Mouse (Mus musculus) gastrocnemius, postnatal 25 days (tissue): Measurements from ENCODE around the gene Mroh2a. TPM values are rescaled to one million over a fixed set of nuclear protein-coding genes. Genes with fewer than 3 reads are reported as not detected.

Experiments used
- total RNA-seq, 2 experiments: library from RNA; stranded (reverse); gene quantifications; 1 replicate in 1 of 2; 2 replicates in 1 of 2; pipeline ENCODE4 v1.2.3; 2021

The Mroh2a gene
- total RNA-seq, 2 experiments from 2014 or later, result not detected

Other genes with a start within 250 kb of the Mroh2a start
- 10 to 100 TPM in 1 of 2 experiments, 1 to 10 TPM in 1; 9.0 to 10.6 TPM for gene Usp40, start 218.4 kb upstream of the Mroh2a start, total RNA-seq
- gene Ugt1a10, start 171.6 kb upstream of the Mroh2a start, total RNA-seq, result not detected
- not detected for gene Ugt1a9, start 156.2 kb upstream of the Mroh2a start, total RNA-seq
- gene Ugt1a8, start 139.2 kb upstream of the Mroh2a start, total RNA-seq, result not detected
- gene Ugt1a7c, start 131.9 kb upstream of the Mroh2a start, total RNA-seq, result under 1 TPM; 0.23 to 0.62 TPM
- 1 to 10 TPM in 1 of 2 experiments, under 1 TPM in 1; 0.49 to 2.1 TPM for gene Ugt1a6b, start 123.7 kb upstream of the Mroh2a start, total RNA-seq
- gene Ugt1a6a, start 92.2 kb upstream of the Mroh2a start, total RNA-seq, result 1 to 10 TPM in 1 of 2 experiments, under 1 TPM in 1; 0.95 to 2.3 TPM
- not detected for gene Ugt1a5, start 61.0 kb upstream of the Mroh2a start, total RNA-seq
- gene Ugt1a2, start 26.4 kb upstream of the Mroh2a start, total RNA-seq, result under 1 TPM in 1 of 2 experiments, not detected in 1; 0.27 TPM
- gene Dnajb3, start 21.2 kb upstream of the Mroh2a start, total RNA-seq, result under 1 TPM in 1 of 2 experiments, not detected in 1; 0.27 TPM
- gene Ugt1a1, start 15.0 kb upstream of the Mroh2a start, total RNA-seq, result under 1 TPM in 1 of 2 experiments, not detected in 1; 0.13 TPM
- 1 to 10 TPM; 7.8 to 8.7 TPM for gene Hjurp, start 50.6 kb downstream of the Mroh2a start, total RNA-seq
- gene Trpm8, start 50.7 kb downstream of the Mroh2a start, total RNA-seq, result not detected
- gene Spp2, start 180.0 kb downstream of the Mroh2a start, total RNA-seq, result not detected